Mouse (Mus musculus): Measurements from ENCODE around the gene Tmem52.

- TF ChIP-seq EP300 (optimal IDR thresholded peaks at IDR 0.05): no peak
- TF ChIP-seq CTCF (IDR thresholded peaks at IDR 0.05; ENCODE audit: low read depth): no peak
Observed at GRCm38 (mm10) chr4:155510981-155511380, 42.1 kb downstream of the Tmem52 start.

Data from stomach, postnatal 0 days (tissue).